In the genomic region with DNA sequence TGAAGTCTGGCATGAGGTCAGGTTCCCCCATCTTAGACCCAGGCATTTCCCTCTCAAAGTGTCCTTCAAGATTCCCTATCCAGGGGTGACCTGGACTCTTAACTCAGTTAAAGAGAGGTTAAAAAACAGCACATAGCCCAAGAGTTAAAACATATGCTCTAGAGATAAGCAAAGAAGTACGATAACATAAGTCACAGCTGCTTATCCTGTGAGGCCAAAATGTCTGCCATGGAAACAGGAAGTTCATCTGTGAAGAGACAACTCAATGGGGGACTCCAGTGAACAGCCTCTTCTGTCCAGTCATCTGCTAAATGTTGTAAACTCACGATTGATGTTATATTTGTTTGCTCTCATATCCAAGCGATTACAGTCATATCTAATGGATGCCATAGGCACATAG, we compare ENCODE assay signal across 26 mouse cellular contexts.
DNase-seq lines count a peak whose midpoint lies in the region; ATAC-seq and TF ChIP-seq lines count a peak whose summit lies in the region.
"Had no signal": no experiment of that assay in that cellular context is flagged by ENCODE, and none has a peak within 500 bp of the region (broad histone marks: within the 10 kb centered on the region; RNA-seq: fewer than 3 reads in every experiment).

No protein-coding gene starts in this region.

- TF ChIP-seq CTCF in CH12.LX (conservative IDR thresholded peaks at IDR 0.05 in 1 of 2, IDR thresholded peaks at IDR 0.05 in 1 of 2; ENCODE audit: low read depth in 2 of 2, low read length in 2 of 2) (no peak), G1E (IDR thresholded peaks at IDR 0.05; ENCODE audit: low read depth, low read length) (no peak)

- no peaks in the 10 kb centered on the region for H3K4me1 ChIP-seq in CH12.LX (ENCODE audit: control insufficient read depth in 1 of 2, insufficient read depth in 2 of 2)
- H3K4me1 ChIP-seq in G1E (ENCODE audit: insufficient read depth, low read depth, low read length), result peaks cover 10% of the 10 kb centered on the region
- H3K4me1 ChIP-seq in kidney, embryonic 16.5 days (ENCODE audit: insufficient read depth, low read length), result no peaks in the 10 kb centered on the region
- H3K4me1 ChIP-seq: embryonic facial prominence, embryonic 10.5 days; embryonic facial prominence, embryonic 13.5 days; forebrain, embryonic 12.5 days; forebrain, embryonic 15.5 days; hindbrain, embryonic 12.5 days; hindbrain, embryonic 15.5 days; intestine, embryonic 15.5 days had no signal

- no peaks in the 10 kb centered on the region for H3K79me2 ChIP-seq in CH12.LX (replicated peaks; ENCODE audit: control insufficient read depth, extremely low read depth, insufficient read depth, poor library complexity, severe bottlenecking)

- no peak overlapping the region for H3K4me2 ChIP-seq in CH12.LX (ENCODE audit: insufficient read depth, low read depth, poor library complexity, severe bottlenecking)
- no peak overlapping the region for H3K4me2 ChIP-seq in kidney, embryonic 16.5 days (replicated peaks; ENCODE audit: low read depth, low read length)
- H3K4me2 ChIP-seq: embryonic facial prominence, embryonic 13.5 days; forebrain, embryonic 12.5 days; forebrain, embryonic 15.5 days; heart, embryonic 11.5 days; hindbrain, embryonic 12.5 days; hindbrain, embryonic 15.5 days; intestine, embryonic 15.5 days had no signal

- 81% methylated on average over 3 of the region's 3 CpGs for WGBS in kidney, embryonic 16.5 days

- dilution Hi-C loops in CH12.LX (cut with MboI; ENCODE audit: extremely low pct_ligation_motif_present, extremely low pct_unique_long_range_greater_than_20kb, low sequenced_read_pairs), result no loop called here

- in situ Hi-C loops in CH12.LX (cut with MboI; ENCODE audit: low pct_ligation_motif_present, low pct_unique_long_range_greater_than_20kb, low sequenced_read_pairs), result no loop called here

- DNase-seq in CH12.LX (ENCODE audit: extremely low read depth) (peak; percentile 2), G1E (ENCODE audit: low spot score) (peak; percentile 3)
- peak; percentile 3 for DNase-seq in c-Kit-positive CD71-positive TER-119-positive erythroid progenitor cells, embryonic 14.5 days (ENCODE audit: low spot score)
- DNase-seq in heart, adult 18-20 months, result no peak
- no peak for DNase-seq in adrenal gland, adult 8-10 months
- DNase-seq: adrenal gland, postnatal 10 days; adrenal gland, postnatal 36 days; cerebellum, adult 11 months; cerebellum, adult 2 months; cerebellum, adult 9-11 months; cerebellum, postnatal 25 days; embryo, embryonic 11 days; gastrocnemius, postnatal 36 days had no signal

- H3K9me3 ChIP-seq in CH12.LX (replicated peaks; ENCODE audit: low read length) (no peaks in the 10 kb centered on the region), G1E (replicated peaks) (no peaks in the 10 kb centered on the region)
- H3K9me3 ChIP-seq in kidney, embryonic 16.5 days (ENCODE audit: low read length), result no peaks in the 10 kb centered on the region
- H3K9me3 ChIP-seq: embryonic facial prominence, embryonic 10.5 days; embryonic facial prominence, embryonic 13.5 days; forebrain, embryonic 12.5 days; forebrain, embryonic 15.5 days; hindbrain, embryonic 12.5 days; hindbrain, embryonic 15.5 days; intestine, embryonic 15.5 days had no signal

- ATAC-seq in G1E (ENCODE audit: extremely low read depth, insufficient number of reproducible peaks, low FRiP score, poor library complexity, severe bottlenecking), result peak; percentile 88
- peak; percentile 44; the same call in 1 of the 2 replicates for ATAC-seq in megakaryocyte progenitor cell, adult 5-6 weeks (replicated peaks; ENCODE audit: poor library complexity)
- ATAC-seq in kidney, embryonic 16.5 days (ENCODE audit: low FRiP score, low TSS enrichment), result no peak
- ATAC-seq: activated CD4-positive, CD25-positive, alpha-beta regulatory T cell, adult 4 months; CD4-positive, CD25-positive, alpha-beta regulatory T cell, adult 4 months; forebrain, embryonic 15.5 days; intestine, embryonic 15.5 days had no signal

- H3K27ac ChIP-seq in CH12.LX (ENCODE audit: insufficient read depth, low read depth), result no peak overlapping the region
- no peak overlapping the region for H3K27ac ChIP-seq in kidney, embryonic 16.5 days (ENCODE audit: low read length)
- H3K27ac ChIP-seq: embryonic facial prominence, embryonic 10.5 days; embryonic facial prominence, embryonic 13.5 days; forebrain, embryonic 12.5 days; forebrain, embryonic 15.5 days; hindbrain, embryonic 12.5 days; hindbrain, embryonic 15.5 days; intestine, embryonic 15.5 days had no signal

- H3K36me3 ChIP-seq in CH12.LX (replicated peaks in 1 of 2; ENCODE audit: control insufficient read depth in 1 of 2, insufficient read depth in 1 of 2, low read length in 1 of 2) (no peaks in the 10 kb centered on the region), G1E (replicated peaks) (no peaks in the 10 kb centered on the region)
- no peaks in the 10 kb centered on the region for H3K36me3 ChIP-seq in kidney, embryonic 16.5 days (ENCODE audit: insufficient read depth, low read length)
- H3K36me3 ChIP-seq: embryonic facial prominence, embryonic 10.5 days; embryonic facial prominence, embryonic 13.5 days; forebrain, embryonic 12.5 days; forebrain, embryonic 15.5 days; hindbrain, embryonic 12.5 days; hindbrain, embryonic 15.5 days; intestine, embryonic 15.5 days had no signal

- no peaks in the 10 kb centered on the region for H3K27me3 ChIP-seq in CH12.LX (replicated peaks)
- no peaks in the 10 kb centered on the region for H3K27me3 ChIP-seq in G1E (ENCODE audit: insufficient read depth, low read length)
- no peaks in the 10 kb centered on the region for H3K27me3 ChIP-seq in kidney, embryonic 16.5 days (ENCODE audit: insufficient read depth, low read length)
- H3K27me3 ChIP-seq: embryonic facial prominence, embryonic 13.5 days; forebrain, embryonic 12.5 days; forebrain, embryonic 15.5 days; hindbrain, embryonic 12.5 days; hindbrain, embryonic 15.5 days; intestine, embryonic 15.5 days had no signal

- no peak overlapping the region for H3K9ac ChIP-seq in CH12.LX (ENCODE audit: insufficient read depth, low read depth)
- H3K9ac ChIP-seq in kidney, embryonic 16.5 days (replicated peaks; ENCODE audit: low read length), result no peak overlapping the region
- H3K9ac ChIP-seq: embryonic facial prominence, embryonic 13.5 days; forebrain, embryonic 12.5 days; forebrain, embryonic 15.5 days; hindbrain, embryonic 12.5 days; hindbrain, embryonic 15.5 days; intestine, embryonic 15.5 days had no signal

- TF ChIP-seq POLR2A in CH12.LX (IDR thresholded peaks at IDR 0.05; ENCODE audit: low read depth, low read length), result no peak

- TF ChIP-seq EP300 in CH12.LX (IDR thresholded peaks at IDR 0.05; ENCODE audit: low read length), result no peak

- H3K4me3 ChIP-seq in CH12.LX (replicated peaks in 1 of 3; ENCODE audit: low read depth in 2 of 3, low read length in 2 of 3, poor library complexity in 1 of 3) (no peak overlapping the region), G1E (ENCODE audit: low read depth, low read length) (no peak overlapping the region)
- H3K4me3 ChIP-seq in kidney, embryonic 16.5 days (ENCODE audit: low read length), result no peak overlapping the region
- H3K4me3 ChIP-seq: embryonic facial prominence, embryonic 10.5 days; embryonic facial prominence, embryonic 13.5 days; erythroblast, embryonic 14.5 days; forebrain, embryonic 12.5 days; forebrain, embryonic 15.5 days; hindbrain, embryonic 12.5 days; hindbrain, embryonic 15.5 days; intestine, embryonic 15.5 days had no signal

- TF ChIP-seq RAD21 in CH12.LX (IDR thresholded peaks at IDR 0.05; ENCODE audit: low read depth, low read length), result no peak

TF ChIP-seq in CH12.LX, 34 proteins besides CTCF, POLR2A, EP300 and RAD21:
- TF ChIP-seq SIN3A (IDR thresholded peaks at IDR 0.05; ENCODE audit: low read length), result no peak
- no peak for TF ChIP-seq RCOR1 (conservative IDR thresholded peaks at IDR 0.05; ENCODE audit: low read depth, low read length)
- no peak for TF ChIP-seq MEF2A (IDR thresholded peaks at IDR 0.05; ENCODE audit: borderline replicate concordance, low read depth, low read length)
- no peak for TF ChIP-seq BHLHE40 (IDR thresholded peaks at IDR 0.05; ENCODE audit: low read depth, low read length)
- no peak for TF ChIP-seq ZC3H11A (IDR thresholded peaks at IDR 0.05; ENCODE audit: low read depth, low read length)
- no peak for TF ChIP-seq E2F4 (IDR thresholded peaks at IDR 0.05; ENCODE audit: insufficient replicate concordance, low read depth, low read length)
- no peak for TF ChIP-seq NRF1 (IDR thresholded peaks at IDR 0.05; ENCODE audit: low read depth, low read length)
- no peak for TF ChIP-seq ETS1 (conservative IDR thresholded peaks at IDR 0.05; ENCODE audit: low read depth, low read length)
- no peak for TF ChIP-seq POLR2AphosphoS2 (IDR thresholded peaks at IDR 0.05; ENCODE audit: low read depth, low read length)
- no peak for TF ChIP-seq TCF12 (IDR thresholded peaks at IDR 0.05; ENCODE audit: low read depth, low read length)
TF ChIP-seq in CH12.LX: peak in this region for 0.

Comparison
In these comparisons a context has a peak if more than half of its experiments do, and no peak if none do; other contexts are left out.
1. DNase-seq: peak in CH12.LX (single experiment), G1E (single experiment) and c-Kit-positive CD71-positive TER-119-positive erythroid progenitor cells, embryonic 14.5 days (single experiment); none in heart, adult 18-20 months (0 of 2) and adrenal gland, adult 8-10 months (single experiment).